Mouse (Mus musculus): ENCODE results near the gene Cpeb1.
"Not testable (repeated sequence)": the region's sequence is repeated elsewhere in the genome, so short reads cannot be mapped to it uniquely, and the experiment has no call there.

- not testable (repeated sequence) for TF ChIP-seq CTCF, EP300 (IDR thresholded peaks at IDR 0.05; ENCODE audit: low read depth)
Observed at GRCm38 (mm10) chr7:81478261-81478660, 23.0 kb upstream of the Cpeb1 start.

Data from liver, embryonic 14.5 days (tissue).